Mouse (Mus musculus) left cerebral cortex, postnatal 25 days (tissue): ENCODE data around the gene Nrcam. TPM values are rescaled to one million over a fixed set of nuclear protein-coding genes. Genes with fewer than 3 reads are reported as not detected.

Experiments used
- DNase-seq, 2 experiments: peaks; one replicate each; pipeline ENCODE4 v3.0.0; 2022; ENCODE audit warnings: low spot score in 2 of 2, mixed read lengths in 1 of 2
- intact Hi-C: fragments of 180-260 bp; cut with DNase I; formaldehyde crosslinking; loops from one replicate; pipeline ENCODE4 v1.15.1; 2025
- total RNA-seq, 2 experiments: library from RNA; stranded (reverse); gene quantifications; 2 replicates each; pipeline ENCODE4 v1.2.3; 2021

Nrcam gene
- total RNA-seq, 2 experiments from 2014 or later: 524 to 562 TPM

GRCm38 (mm10) chr12:44492759-44493479, 164.2 kb downstream of the Nrcam start:
- DNase-seq: no peak
- intact Hi-C loops: no loop called here

DNA sequence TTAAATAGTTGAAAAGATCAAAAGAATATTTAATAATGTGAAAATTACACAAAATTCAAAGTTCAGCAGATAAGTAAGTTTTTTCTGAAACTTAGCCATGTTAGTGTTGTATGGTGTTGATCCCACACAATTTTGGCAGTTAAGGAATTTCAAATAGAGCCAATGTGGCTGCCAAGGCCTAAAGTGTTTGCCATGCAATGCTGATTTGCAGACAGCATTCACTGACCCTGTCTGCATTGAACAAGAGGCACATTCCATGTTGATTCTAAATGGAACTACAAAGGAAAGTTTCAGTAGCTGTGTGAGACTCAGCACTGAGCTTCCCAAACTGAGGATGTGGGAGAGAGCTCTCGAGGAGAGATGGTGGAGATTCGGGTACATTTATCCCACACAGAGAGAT, 169.1 kb downstream of the Nrcam start:
- intact Hi-C loops: no loop called here

GRCm38 (mm10) chr12:44498872-44499271, 170.2 kb downstream of the Nrcam start:
- intact Hi-C loops: no loop called here
- peak in 1 of 2 experiments; percentile 31 for DNase-seq

More for the DNA sequence above, 169.1 kb downstream of the Nrcam start:
- DNase-seq: no peak

- DNase-seq: no peak
- intact Hi-C loops: no loop called here
Observed at GRCm38 (mm10) chr12:44501807-44502487, 173.3 kb downstream of the Nrcam start.

- intact Hi-C loops: no loop called here
- peak in 1 of 2 experiments; percentile 72 for DNase-seq
Observed at GRCm38 (mm10) chr12:44503737-44504136, 175.1 kb downstream of the Nrcam start.

- no peak for DNase-seq
- intact Hi-C loops: no loop called here
Observed at GRCm38 (mm10) chr12:44508635-44509034, 179.9 kb downstream of the Nrcam start.

DNA sequence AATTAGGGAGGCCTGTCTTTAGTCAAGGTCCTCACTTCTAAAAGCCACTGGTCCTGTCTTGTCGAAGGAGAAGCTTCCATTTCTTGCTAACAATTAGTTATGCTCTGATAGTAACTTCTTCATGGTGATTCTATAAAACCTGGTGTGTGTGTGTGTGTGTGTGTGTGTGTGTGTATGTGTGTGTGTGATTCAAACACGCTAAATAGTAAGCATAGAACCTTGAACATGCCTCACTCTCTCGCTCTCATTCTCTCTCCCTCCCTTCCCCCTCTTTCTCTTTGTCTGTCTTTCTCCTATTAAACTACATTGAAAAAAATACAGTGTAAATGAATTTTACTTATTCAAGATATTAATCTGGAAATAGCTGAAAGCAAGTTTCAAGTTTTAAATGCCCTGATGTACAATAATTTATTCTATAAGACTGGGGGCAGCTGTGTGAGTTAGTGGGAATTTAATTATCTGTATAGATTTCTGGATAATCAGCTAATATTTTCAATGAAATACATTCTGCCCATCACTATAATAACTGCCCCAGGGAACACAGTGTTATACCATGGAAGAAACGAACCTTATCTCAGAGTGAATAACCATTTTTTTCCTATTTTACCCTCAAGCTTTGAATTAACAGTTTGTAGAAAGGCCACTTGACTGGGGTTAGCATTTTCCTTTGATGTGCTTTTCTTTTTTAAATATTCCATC, 180.9 kb downstream of the Nrcam start:
- intact Hi-C loops: no loop called here
- DNase-seq: no peak

GRCm38 (mm10) chr12:44515066-44515465, 186.4 kb downstream of the Nrcam start:
- intact Hi-C loops: no loop called here
- DNase-seq: peak in 1 of 2 experiments; percentile 44

- no peak for DNase-seq
- intact Hi-C loops: loop anchor here (5.0 kb wide), 1 partner anchor 62 kb away; no protein-coding TSS in a partner anchor
Observed at GRCm38 (mm10) chr12:44519440-44520141, 190.9 kb downstream of the Nrcam start.

DNA sequence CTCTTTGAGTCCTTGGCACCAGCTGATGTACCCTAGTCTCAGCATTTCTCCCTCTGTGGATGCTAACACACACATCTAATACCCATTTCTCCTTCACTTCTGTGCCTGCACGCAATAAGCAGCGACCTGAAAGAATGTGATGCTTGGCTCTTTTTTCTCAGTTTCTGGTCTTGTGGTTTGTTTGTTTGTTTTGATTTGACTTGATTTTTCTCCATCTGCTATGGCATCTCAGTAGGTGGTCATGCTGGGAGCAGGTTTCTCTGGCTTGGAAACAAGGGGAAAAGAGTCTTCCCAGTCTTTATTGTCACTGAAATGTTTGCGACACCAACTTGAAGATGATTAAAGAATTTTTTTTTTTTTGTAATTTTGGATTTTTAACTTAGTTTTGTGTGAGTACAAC, 192.8 kb downstream of the Nrcam start:
- no peak for DNase-seq
- intact Hi-C loops: loop anchor here (5.0 kb wide), 1 partner anchor 64 kb away; no protein-coding TSS in a partner anchor

- intact Hi-C loops: loop anchor here (5.0 kb wide), 1 partner anchor 68 kb away; no protein-coding TSS in a partner anchor
- peak in 1 of 2 experiments; percentile 62 for DNase-seq
Observed at GRCm38 (mm10) chr12:44524621-44525565, 196.2 kb downstream of the Nrcam start.

GRCm38 (mm10) chr12:44528391-44529016, 199.8 kb downstream of the Nrcam start:
- DNase-seq: no peak
- intact Hi-C loops: no loop called here

DNA sequence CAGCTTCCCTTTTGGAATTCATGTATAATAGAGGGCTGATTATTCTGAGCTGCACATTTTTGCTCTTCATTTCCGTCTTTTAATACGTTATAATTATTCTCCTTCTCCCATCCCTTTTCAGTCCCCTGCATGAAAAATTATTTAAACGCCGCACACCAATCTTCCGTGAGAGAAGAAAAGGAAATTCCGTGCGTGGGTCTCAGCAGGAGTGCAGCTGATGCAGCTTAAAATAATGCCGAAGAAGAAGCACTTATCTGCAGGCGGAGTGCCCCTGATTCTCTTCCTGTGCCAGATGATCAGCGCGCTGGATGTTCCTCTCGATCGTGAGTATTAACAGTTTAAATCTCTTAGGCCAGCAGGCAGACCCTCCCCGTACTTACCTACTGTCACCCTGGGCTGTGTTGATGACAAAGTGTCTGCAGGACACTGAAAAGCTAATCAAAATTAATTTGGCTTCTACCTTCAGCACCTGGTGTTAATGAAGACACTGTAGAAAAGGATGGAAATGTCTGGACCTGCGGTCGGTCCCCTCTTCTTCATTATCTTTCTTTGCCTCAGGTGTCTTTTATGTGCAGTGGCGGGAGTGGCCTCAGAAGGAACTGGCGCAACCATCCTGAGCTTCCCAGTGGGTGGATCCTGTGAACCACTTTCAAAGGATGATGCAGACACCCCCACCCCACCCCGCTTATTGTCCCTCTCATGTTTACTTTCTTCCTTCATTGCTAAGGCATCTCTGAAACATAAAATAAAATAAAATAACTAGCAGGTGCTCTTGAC, 203.8 kb downstream of the Nrcam start:
- intact Hi-C loops: no loop called here
- peak; percentile 29 to 43 for DNase-seq

DNA sequence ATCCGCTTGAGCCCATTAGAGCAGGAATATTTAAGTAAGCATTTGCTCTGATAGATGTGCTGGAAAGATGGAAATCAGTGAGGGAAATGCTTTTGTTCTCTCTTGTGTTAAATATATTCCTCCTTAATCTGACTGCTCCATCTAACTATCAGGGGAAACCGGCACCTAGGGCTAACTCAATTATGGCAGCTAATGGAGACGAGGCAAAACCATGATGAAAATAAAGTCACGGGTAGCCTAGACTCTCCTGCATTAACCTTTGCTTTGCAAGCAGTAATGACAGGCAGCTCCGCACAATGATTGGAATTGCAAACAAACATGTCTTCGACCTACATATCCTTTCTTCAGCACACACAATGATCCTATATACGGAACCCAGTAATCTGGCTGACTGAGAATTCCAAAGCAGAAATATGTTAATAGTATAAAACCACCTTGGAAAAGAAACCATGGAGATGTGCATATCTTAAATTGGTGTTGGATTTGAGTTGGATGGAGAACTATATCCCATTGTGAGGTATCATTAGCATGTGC, 205.5 kb downstream of the Nrcam start:
- intact Hi-C loops: no loop called here
- DNase-seq: no peak

DNA sequence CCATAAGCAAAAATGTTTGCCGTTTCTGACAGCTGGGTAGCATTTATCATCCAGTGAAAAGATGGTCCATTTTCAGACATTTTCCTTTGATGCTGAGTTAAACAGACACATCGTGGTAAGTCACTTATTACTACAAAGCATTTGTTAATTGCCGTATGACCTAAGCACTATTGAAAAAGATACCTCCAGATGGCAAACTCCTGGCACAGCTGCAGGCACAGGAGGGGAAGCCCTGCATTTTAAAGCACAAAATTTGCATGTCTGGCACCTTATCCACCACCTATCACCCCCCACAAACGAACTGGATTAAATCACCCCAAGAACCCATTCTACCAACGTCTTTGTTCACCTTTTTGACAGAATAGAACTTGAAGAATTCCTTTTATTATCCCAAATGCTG, 206.9 kb downstream of the Nrcam start:
- DNase-seq: no peak
- intact Hi-C loops: no loop called here

GRCm38 (mm10) chr12:44547721-44548369, 219.2 kb downstream of the Nrcam start:
- peak; percentile 80 to 83 for DNase-seq
- intact Hi-C loops: loop anchor here (2.0 to 10.0 kb wide), 3 partner anchors 217 to 333 kb away; partner anchors contain the start of gene Dnajb9

GRCm38 (mm10) chr12:44548465-44548864, 219.8 kb downstream of the Nrcam start:
- DNase-seq: no peak
- intact Hi-C loops: loop anchor here (5.0 to 10.0 kb wide), 2 partner anchors 251 to 334 kb away; partner anchors contain the start of gene Dnajb9
